Mouse (Mus musculus) small intestine, adult 2 months (tissue): ENCODE measurements around the gene Dst. TPM values are rescaled to one million over a fixed set of nuclear protein-coding genes. Genes with fewer than 3 reads are reported as not detected.

Experiments
- H3K27ac ChIP-seq: fragments of 200-500 bp; 2 replicates; pipeline ENCODE4 v1.5.1; 2012; ENCODE audit warnings: low read depth, low read length, control low read depth, inconsistent platforms; ENCODE audit not compliant: insufficient read depth
- H3K27me3 ChIP-seq: fragments of 200-500 bp; 2 replicates; pipeline ENCODE4 v1.6.1; 2012; ENCODE audit warnings: mild to moderate bottlenecking, moderate library complexity, low read length, inconsistent platforms; ENCODE audit not compliant: control insufficient read depth, insufficient read depth
- H3K36me3 ChIP-seq: fragments of 200-500 bp; 2 replicates; pipeline ENCODE4 v1.6.1; 2012; ENCODE audit warnings: mild to moderate bottlenecking, low read length, control low read depth, inconsistent platforms; ENCODE audit not compliant: control insufficient read depth, insufficient read depth
- H3K4me1 ChIP-seq: fragments of 200-500 bp; 2 replicates; pipeline ENCODE4 v1.6.1; 2012; ENCODE audit warnings: low read length, inconsistent platforms, mixed read lengths; ENCODE audit not compliant: control insufficient read depth, insufficient read depth, insufficient read length
- H3K4me3 ChIP-seq: fragments of 200-500 bp; 2 replicates; pipeline ENCODE4 v1.5.1; 2012; ENCODE audit warnings: low read depth, mild to moderate bottlenecking, control low read depth, inconsistent platforms, low read length, moderate library complexity
- CTCF ChIP-seq: fragments of 200-500 bp; IDR thresholded peaks from 2 replicates; pipeline ENCODE4 v1.5.1; 2012; ENCODE audit warnings: low read depth, mild to moderate bottlenecking, control low read depth, inconsistent platforms, low read length, moderate library complexity, mixed read lengths; ENCODE audit not compliant: insufficient replicate concordance, insufficient read length; ENCODE audit errors: extremely low read depth
- POLR2A ChIP-seq: fragments of 200-500 bp; IDR thresholded peaks from 2 replicates; pipeline ENCODE4 v1.6.1; 2012; ENCODE audit warnings: low read depth, mild to moderate bottlenecking, control low read depth, inconsistent platforms, low read length, moderate library complexity
- WGBS: fragments of 180-500 bp; shearing (Covaris S2); methylation state at CpG from one replicate; pipeline ENCODE4 v1.1.7; 2018; 5-methylcytosine and 5-hydroxymethylcytosine counted together
- polyA plus RNA-seq: library from polyadenylated mRNA; depleted of rRNA; stranded (reverse); fragments of >200 nt; gene quantifications from 2 replicates; pipeline ENCODE4 v1.2.3, GENCODE M21; 2012

Gene Dst
- polyA plus RNA-seq, 1 experiment: 31.9 TPM

DNA sequence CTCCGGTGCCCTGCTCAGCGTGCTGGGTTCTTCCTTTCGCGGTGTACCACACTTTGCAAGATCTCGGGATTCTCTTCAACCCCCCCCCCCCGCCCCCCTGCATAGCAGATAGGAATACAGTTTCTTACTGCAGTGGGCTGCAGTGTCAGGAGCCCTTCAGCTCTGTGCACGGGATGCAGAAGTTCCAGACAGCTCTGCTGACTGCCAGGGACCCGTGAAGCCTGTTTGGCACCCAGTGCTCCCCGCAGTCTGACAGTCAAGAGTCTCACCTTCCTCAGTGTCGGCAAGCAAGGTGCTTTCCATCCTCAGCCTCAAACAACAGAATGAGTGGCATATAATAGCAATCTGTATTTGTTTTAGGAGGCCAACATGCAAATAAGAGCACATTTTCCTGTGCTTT is 1.8 kb upstream of the Dst start:
- H3K4me3 ChIP-seq: no peak overlapping the region
- WGBS: 31% methylated on average over 10 of the region's 10 CpGs
- TF ChIP-seq CTCF (no peak), POLR2A (no peak)
- H3K36me3 ChIP-seq: no peaks in the 10 kb centered on the region
- no peak overlapping the region for H3K27ac ChIP-seq
- peaks cover 18% of the 10 kb centered on the region for H3K27me3 ChIP-seq
- H3K4me1 ChIP-seq: 0 out of 2 replicates have a peak, but pooled peaks cover 3% of the 10 kb centered on the region

DNA sequence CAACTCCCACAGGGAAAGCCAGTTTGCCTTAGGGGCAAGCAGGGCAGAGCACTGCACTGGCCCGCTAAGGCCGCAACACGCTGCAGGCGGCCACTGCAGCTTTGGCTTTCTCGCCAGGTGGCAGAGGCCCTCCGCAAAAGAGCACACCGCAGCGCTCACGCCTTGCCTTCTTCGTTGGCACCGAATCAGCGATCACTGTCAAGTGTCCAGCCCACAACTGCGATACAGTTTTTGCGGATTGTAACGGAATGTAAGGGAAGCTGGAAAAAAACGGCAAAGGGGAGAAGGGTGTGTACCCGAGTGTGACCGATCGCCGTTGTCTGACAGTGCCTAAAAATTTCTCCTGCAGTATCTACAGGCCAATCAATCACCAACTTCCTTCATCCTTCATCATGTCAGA is 1.1 kb upstream of the Dst start:
- Histone ChIP-seq H3K27ac (no peak overlapping the region), H3K4me1 (0 out of 2 replicates have a peak, but pooled peaks cover 3% of the 10 kb centered on the region), H3K36me3 (no peaks in the 10 kb centered on the region), H3K4me3 (peak overlapping the region; percentile 20; the same call in 1 of the 2 replicates), H3K27me3 (peaks cover 18% of the 10 kb centered on the region)
- 6% methylated on average over 20 of the region's 20 CpGs for WGBS
- no peak for TF ChIP-seq CTCF
- no peak for TF ChIP-seq POLR2A

DNA sequence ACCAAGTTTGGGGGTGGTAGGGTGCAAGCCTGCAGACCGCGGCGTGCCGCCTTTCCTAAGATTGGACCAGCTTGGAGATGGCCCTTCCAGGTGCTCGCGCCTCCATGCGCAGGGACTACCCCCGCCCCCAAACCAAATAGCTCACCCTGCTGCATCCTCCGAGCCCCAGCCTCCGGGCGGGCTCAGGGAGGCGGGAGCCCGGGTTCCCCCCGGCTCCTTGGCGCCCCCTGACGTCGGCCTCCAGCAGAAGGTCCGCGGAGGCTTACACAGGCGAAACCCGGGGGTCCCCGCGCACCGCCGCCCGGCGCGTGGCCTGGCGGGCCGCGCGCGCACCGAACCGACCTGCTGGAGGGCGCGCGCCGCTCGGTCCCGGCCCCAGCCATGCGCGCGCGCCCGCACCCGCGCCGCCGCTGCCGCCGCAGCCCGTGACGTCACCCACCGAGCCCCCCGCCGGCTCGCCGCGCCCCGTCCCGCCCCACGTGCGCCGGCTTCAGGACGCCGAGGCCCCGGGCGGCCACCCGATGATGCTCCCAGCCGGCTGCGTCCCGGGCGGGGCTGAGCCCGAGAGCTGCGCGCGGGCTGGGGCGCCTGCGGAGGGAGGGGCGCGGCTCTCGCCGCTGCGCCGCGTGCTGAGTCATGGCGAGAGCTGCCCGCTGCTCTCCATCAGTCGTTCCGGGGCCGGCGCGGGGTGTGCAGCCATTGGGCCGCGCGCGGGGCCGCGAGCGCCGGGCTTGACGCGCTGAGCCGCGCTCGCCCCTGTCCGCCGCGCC is 419 bp upstream of the Dst start, which contains the start of gene Bend6:
Gene Bend6, minus strand, starts transcription at position 396 of the 770 bp plus-strand sequence.
- Histone ChIP-seq H3K36me3 (no peaks in the 10 kb centered on the region), H3K4me3 (peak within 1 kb of the TSS; percentile 60), H3K27me3 (peaks cover 18% of the 10 kb centered on the region), H3K4me1 (0 out of 2 replicates have a peak, but pooled peaks cover 3% of the 10 kb centered on the region), H3K27ac (no peak within 1 kb of the TSS)
- WGBS: 3% methylated on average over 91 of the region's 110 CpGs
- TF ChIP-seq CTCF (no peak), POLR2A (no peak)

DNA sequence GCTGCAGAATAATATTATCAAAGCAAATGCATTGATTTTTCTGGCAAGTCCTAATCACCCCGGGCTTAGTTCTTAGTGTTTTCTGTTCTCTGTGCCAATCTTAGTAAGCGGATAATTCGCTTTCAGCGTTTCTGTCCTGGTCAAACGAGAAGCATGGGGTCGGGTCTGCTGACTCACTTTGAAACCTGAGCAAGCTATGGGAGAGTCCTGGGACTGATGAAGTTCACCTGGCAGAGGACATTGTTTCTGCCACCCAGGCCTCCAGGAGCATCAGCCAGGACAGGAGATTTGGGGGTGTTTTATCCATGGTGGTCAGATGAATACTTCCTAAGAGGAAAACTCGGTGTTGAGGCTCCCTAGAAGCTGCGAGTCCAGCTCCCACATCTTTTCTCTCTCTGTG is 3.6 kb downstream of the Dst start:
- H3K4me1 ChIP-seq: 0 out of 2 replicates have a peak, but pooled peaks cover 3% of the 10 kb centered on the region
- no peaks in the 10 kb centered on the region for H3K36me3 ChIP-seq
- TF ChIP-seq CTCF: no peak
- no peak for TF ChIP-seq POLR2A
- H3K27me3 ChIP-seq: peaks cover 18% of the 10 kb centered on the region
- H3K27ac ChIP-seq: no peak overlapping the region
- WGBS: 54% methylated on average over 8 of the region's 8 CpGs
- no peak overlapping the region for H3K4me3 ChIP-seq

DNA sequence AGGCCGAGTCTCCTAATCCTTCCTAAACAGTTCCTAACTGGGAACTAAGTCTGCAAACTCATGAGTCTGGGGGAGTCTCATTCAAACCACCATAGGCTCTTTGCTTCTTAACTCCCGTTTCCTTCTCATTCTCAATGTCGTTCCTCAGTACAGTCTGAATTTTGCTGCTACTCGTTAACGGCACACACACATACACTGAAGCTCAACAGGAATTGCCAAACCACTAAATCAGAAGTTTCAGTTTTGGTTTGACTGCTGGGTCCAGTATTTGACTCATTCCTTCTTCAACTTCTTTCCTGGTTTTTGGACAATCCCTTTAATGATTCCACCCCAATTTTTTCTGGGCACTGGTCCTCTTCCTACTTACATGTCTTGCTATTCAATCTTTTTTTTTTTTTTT is 8.5 kb downstream of the Dst start:
- Histone ChIP-seq H3K27me3 (no peaks in the 10 kb centered on the region), H3K36me3 (no peaks in the 10 kb centered on the region), H3K27ac (no peak overlapping the region), H3K4me3 (no peak overlapping the region), H3K4me1 (no peaks in the 10 kb centered on the region)
- 87% methylated on average over 5 of the region's 5 CpGs for WGBS
- TF ChIP-seq POLR2A (no peak), CTCF (no peak)

DNA sequence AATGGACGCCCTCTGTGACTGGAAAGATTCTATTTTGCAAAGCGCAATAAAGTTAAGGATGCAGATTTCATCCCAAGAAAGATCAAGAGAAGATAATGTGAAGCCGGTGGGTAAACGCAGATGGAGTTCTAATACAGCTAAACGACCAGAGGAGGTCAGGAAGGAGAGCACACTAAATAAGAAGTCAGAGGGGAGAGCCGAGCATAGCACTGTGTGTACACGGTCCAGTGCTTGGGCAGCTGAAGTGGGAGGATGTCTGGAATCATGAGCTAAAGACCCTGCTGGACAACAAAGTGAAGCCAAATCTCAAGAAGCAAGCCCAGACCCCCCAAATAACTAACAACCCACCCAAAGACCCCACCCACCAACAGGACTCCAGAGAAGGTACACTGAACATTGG is 14.9 kb downstream of the Dst start:
- WGBS: 60% methylated on average over 7 of the region's 7 CpGs
- Histone ChIP-seq H3K36me3 (no peaks in the 10 kb centered on the region), H3K4me3 (no peak overlapping the region), H3K27ac (no peak overlapping the region), H3K27me3 (no peaks in the 10 kb centered on the region), H3K4me1 (no peaks in the 10 kb centered on the region)
- TF ChIP-seq CTCF (no peak), POLR2A (no peak)

DNA sequence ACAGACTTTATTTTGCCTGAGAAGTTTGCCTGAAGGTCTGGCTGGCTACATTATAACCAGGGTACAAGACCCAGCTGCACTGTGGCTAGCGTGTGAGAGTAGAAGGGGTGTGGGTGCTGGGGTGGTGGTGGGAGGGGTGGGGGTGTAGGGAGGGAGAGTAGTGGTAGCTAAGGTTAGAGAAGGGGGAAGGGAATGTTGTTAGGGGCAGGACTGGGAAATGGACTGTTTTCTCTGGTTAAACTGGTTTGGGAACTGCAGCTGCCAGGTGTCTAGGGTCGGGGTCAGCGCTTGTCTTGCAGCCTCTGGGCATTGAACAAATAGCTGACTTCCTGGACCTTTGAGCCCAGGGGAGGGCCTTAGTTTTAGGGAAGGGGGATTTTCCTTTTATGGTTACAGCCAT is 17.3 kb downstream of the Dst start:
- WGBS: 32% methylated on average over 3 of the region's 3 CpGs
- H3K4me1 ChIP-seq: no peaks in the 10 kb centered on the region

More for the DNA sequence above, 17.3 kb downstream of the Dst start:
- Histone ChIP-seq H3K36me3 (no peaks in the 10 kb centered on the region), H3K4me3 (no peak overlapping the region), H3K27me3 (no peaks in the 10 kb centered on the region), H3K27ac (no peak overlapping the region)
- TF ChIP-seq CTCF: no peak
- no peak for TF ChIP-seq POLR2A
